Mouse (Mus musculus) cortical plate, adult 2 months (tissue): ENCODE measurements around the gene Iqsec1.

ENCODE experiments used
- CTCF ChIP-seq: fragments of 200-500 bp; IDR thresholded peaks from 2 replicates; pipeline ENCODE4 v1.5.1; 2011; ENCODE audit warnings: mild to moderate bottlenecking, control low read depth, low read length; ENCODE audit not compliant: insufficient read depth; ENCODE audit errors: extremely low read depth
- POLR2A ChIP-seq: fragments of 200-500 bp; IDR thresholded peaks from 2 replicates; pipeline ENCODE4 v1.6.1; 2011; ENCODE audit warnings: mild to moderate bottlenecking, low read length, control low read depth; ENCODE audit not compliant: insufficient read depth; ENCODE audit errors: extremely low read depth

- no peak for TF ChIP-seq POLR2A
- no peak for TF ChIP-seq CTCF
Observed at GRCm38 (mm10) chr6:90829536-90829935, 158.9 kb downstream of the Iqsec1 start.
